Mouse (Mus musculus) cerebellum, adult 2 months (tissue): Measurements from ENCODE around the gene 1700030K09Rik.

ENCODE experiments used
- CTCF ChIP-seq: fragments of 200-500 bp; IDR thresholded peaks from 2 replicates; pipeline ENCODE4 v1.5.1; 2011; ENCODE audit warnings: low read depth, mild to moderate bottlenecking, control low read depth, low read length, moderate library complexity, borderline replicate concordance; ENCODE audit not compliant: insufficient read depth
- POLR2A ChIP-seq: fragments of 200-500 bp; IDR thresholded peaks from 2 replicates; pipeline ENCODE4 v1.6.1; 2011; ENCODE audit warnings: low read length, control low read depth, borderline replicate concordance; ENCODE audit not compliant: insufficient read depth

- no peak for TF ChIP-seq CTCF
- no peak for TF ChIP-seq POLR2A
Measured at GRCm38 (mm10) chr8:72455317-72455716, 11.6 kb downstream of the 1700030K09Rik start.
